In the genomic region with DNA sequence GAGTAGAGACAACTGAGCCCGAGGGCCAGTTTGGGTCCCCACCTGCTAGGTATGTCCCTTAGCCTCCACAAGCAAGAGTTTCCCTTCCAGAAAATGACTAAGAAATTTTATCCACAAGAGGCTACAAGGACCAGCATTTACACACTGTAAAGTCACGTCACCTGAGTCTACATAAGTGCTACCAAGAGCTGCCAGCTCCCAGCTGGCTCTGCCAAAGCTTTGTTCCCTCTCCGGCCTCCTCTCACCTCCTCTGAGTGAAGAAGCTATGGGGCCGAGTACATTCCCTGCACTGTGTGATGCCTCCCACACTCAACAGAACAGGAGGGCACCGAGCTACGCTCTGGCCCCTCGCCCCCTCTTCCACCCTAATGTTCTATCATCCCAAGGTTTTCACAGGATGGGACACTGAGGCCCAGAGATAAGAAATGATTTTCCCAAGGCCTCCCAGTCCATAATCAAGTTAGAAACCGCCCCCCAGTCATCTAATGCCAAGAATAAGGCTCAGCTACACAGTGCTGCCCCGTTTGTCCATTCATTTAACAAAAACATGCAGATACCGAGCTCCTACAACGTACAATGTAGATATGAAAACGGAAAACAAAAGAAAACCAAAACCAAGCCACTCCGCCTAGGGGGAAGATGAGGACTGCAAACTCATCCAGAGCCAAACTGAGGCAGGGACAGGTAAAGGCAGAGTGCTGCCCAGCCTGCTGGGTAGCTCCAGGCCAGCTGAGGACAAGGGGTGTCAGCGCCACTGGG, we compare ENCODE assay signal across 13 mouse cellular contexts. TPM values are rescaled to one million over a fixed set of nuclear protein-coding genes. Genes with fewer than 3 reads are reported as not detected.
A peak's percentile ranks its signal among the peaks of the same experiment; 100 is the strongest.
DNase-seq lines count a peak whose midpoint lies in the region; ATAC-seq and TF ChIP-seq lines count a peak whose summit lies in the region.
"Had no signal": no experiment of that assay in that cellular context is flagged by ENCODE, and none has a peak within 500 bp of the region (broad histone marks: within the 10 kb centered on the region; RNA-seq: fewer than 3 reads in every experiment).

No protein-coding gene starts in this region.

- H3K27ac ChIP-seq in forebrain, embryonic 12.5 days, result peak overlapping the region; percentile 96; the same call in 1 of the 2 replicates
- no peak overlapping the region for H3K27ac ChIP-seq in forebrain, embryonic 16.5 days (ENCODE audit: low read length)
- 0 out of 2 replicates have a peak overlapping the region, but pooled peaks have one; percentile 15 for H3K27ac ChIP-seq in lung, embryonic 15.5 days
- peak overlapping the region; percentile 52 for H3K27ac ChIP-seq in testis, adult 2 months (ENCODE audit: control insufficient read depth, insufficient read depth, low read depth, low read length)

- no peak for TF ChIP-seq POLR2A in testis, adult 2 months (IDR thresholded peaks at IDR 0.05; ENCODE audit: control insufficient read depth, low read depth, low read length)

- WGBS in forebrain, embryonic 12.5 days, result 83% methylated on average over 14 of the region's 14 CpGs
- 81% methylated on average over 14 of the region's 14 CpGs for WGBS in forebrain, embryonic 16.5 days
- 65% methylated on average over 14 of the region's 14 CpGs for WGBS in lung, embryonic 15.5 days

- H3K27me3 ChIP-seq in forebrain, embryonic 12.5 days, result peaks cover 4% of the 10 kb centered on the region; the same call in 1 of the 2 replicates
- no peaks in the 10 kb centered on the region for H3K27me3 ChIP-seq in forebrain, embryonic 16.5 days (replicated peaks; ENCODE audit: control insufficient read depth, insufficient read depth, low read length)
- H3K27me3 ChIP-seq in lung, embryonic 15.5 days, result 0 out of 2 replicates have a peak, but pooled peaks cover 4% of the 10 kb centered on the region
- H3K27me3 ChIP-seq in testis, adult 2 months (ENCODE audit: control insufficient read depth, insufficient read depth, low read length), result no peaks in the 10 kb centered on the region

- H3K4me3 ChIP-seq in forebrain, embryonic 12.5 days (replicated peaks), result no peak overlapping the region
- H3K4me3 ChIP-seq in forebrain, embryonic 16.5 days (replicated peaks; ENCODE audit: low read length), result no peak overlapping the region
- H3K4me3 ChIP-seq in lung, embryonic 15.5 days, result no peak overlapping the region
- H3K4me3 ChIP-seq in testis, adult 2 months (ENCODE audit: control insufficient read depth, low read depth, low read length), result no peak overlapping the region

- TF ChIP-seq CTCF in testis, adult 2 months (IDR thresholded peaks at IDR 0.05; ENCODE audit: control insufficient read depth, insufficient read depth, insufficient replicate concordance, low read depth, low read length), result no peak

- no peak overlapping the region for H3K4me2 ChIP-seq in forebrain, embryonic 12.5 days
- no peak overlapping the region for H3K4me2 ChIP-seq in forebrain, embryonic 16.5 days (ENCODE audit: low read length)
- H3K4me2 ChIP-seq in lung, embryonic 15.5 days, result no peak overlapping the region
- H3K4me2 ChIP-seq: lung, embryonic 14.5 days had no signal

- peaks cover 57% of the 10 kb centered on the region for H3K4me1 ChIP-seq in forebrain, embryonic 12.5 days
- peaks cover 20% of the 10 kb centered on the region for H3K4me1 ChIP-seq in forebrain, embryonic 16.5 days (replicated peaks; ENCODE audit: control insufficient read depth, insufficient read depth, low read length)
- peaks cover 56% of the 10 kb centered on the region for H3K4me1 ChIP-seq in lung, embryonic 15.5 days
- H3K4me1 ChIP-seq in testis, adult 2 months (ENCODE audit: control insufficient read depth, insufficient read depth, low read length), result peaks cover 8% of the 10 kb centered on the region

- no peak for DNase-seq in lung, adult 18-20 months
- no peak for DNase-seq in testis, postnatal 10 days (ENCODE audit: low spot score)
- DNase-seq in Muller cell, postnatal 12 days (ENCODE audit: inconsistent ontology term), result no peak
- DNase-seq in kidney, postnatal 36 days, result no peak
- DNase-seq: adrenal gland, postnatal 14 days; gastrocnemius, postnatal 36 days; kidney, adult 18-20 months; lung, embryonic 14.5 days; thymus, adult 18-20 months had no signal

- no peaks in the 10 kb centered on the region for H3K36me3 ChIP-seq in forebrain, embryonic 12.5 days (replicated peaks)
- no peaks in the 10 kb centered on the region for H3K36me3 ChIP-seq in forebrain, embryonic 16.5 days (ENCODE audit: control insufficient read depth, insufficient read depth)
- H3K36me3 ChIP-seq in lung, embryonic 15.5 days, result no peaks in the 10 kb centered on the region
- no peaks in the 10 kb centered on the region for H3K36me3 ChIP-seq in testis, adult 2 months (ENCODE audit: control insufficient read depth, insufficient read depth, low read length)

- ATAC-seq in forebrain, embryonic 12.5 days (ENCODE audit: low FRiP score), result no peak
- ATAC-seq in forebrain, embryonic 16.5 days, result no peak
- ATAC-seq in lung, embryonic 15.5 days (ENCODE audit: borderline replicate concordance, extremely low read depth, low FRiP score, low TSS enrichment), result no peak

- no peak overlapping the region for H3K9ac ChIP-seq in forebrain, embryonic 12.5 days
- no peak overlapping the region for H3K9ac ChIP-seq in forebrain, embryonic 16.5 days (replicated peaks; ENCODE audit: low read depth, low read length)
- H3K9ac ChIP-seq in lung, embryonic 15.5 days, result no peak overlapping the region
- H3K9ac ChIP-seq: lung, embryonic 14.5 days had no signal

- no peaks in the 10 kb centered on the region for H3K9me3 ChIP-seq in forebrain, embryonic 12.5 days
- H3K9me3 ChIP-seq in forebrain, embryonic 16.5 days (ENCODE audit: control insufficient read depth, low read length), result no peaks in the 10 kb centered on the region
- H3K9me3 ChIP-seq in lung, embryonic 15.5 days, result no peaks in the 10 kb centered on the region

RNA-seq across cellular contexts. Expression of a gene that starts 9.0 kb away (rescaled TPM):
- polyA plus RNA-seq in forebrain, embryonic 12.5 days (2016; fragmentation: Nextera tagmentation; extraction: Ambion mirVana), result 9.8 and 10.1 TPM in 2 replicates
- polyA plus RNA-seq in forebrain, embryonic 16.5 days (2015; fragmentation: Nextera tagmentation; extraction: Ambion mirVana), result 4.7 and 6.2 TPM in 2 replicates
- 6.0 and 7.0 TPM in 2 replicates for polyA plus RNA-seq in lung, embryonic 15.5 days (2015; fragmentation: Nextera tagmentation; extraction: Ambion mirVana)
- polyA plus RNA-seq in testis, adult 2 months (2012; rRNA removed), result 23.6 and 26.2 TPM in 2 replicates

RNA-seq across cellular contexts. Expression of a gene that starts 22.2 kb away (rescaled TPM):
- 7.1 and 7.2 TPM in 2 replicates for polyA plus RNA-seq in forebrain, embryonic 12.5 days (2016; fragmentation: Nextera tagmentation; extraction: Ambion mirVana)
- 7.5 and 9.9 TPM in 2 replicates for polyA plus RNA-seq in forebrain, embryonic 16.5 days (2015; fragmentation: Nextera tagmentation; extraction: Ambion mirVana)
- polyA plus RNA-seq in lung, embryonic 15.5 days (2015; fragmentation: Nextera tagmentation; extraction: Ambion mirVana), result 17.1 and 18.8 TPM in 2 replicates
- polyA plus RNA-seq in testis, adult 2 months (2012; rRNA removed), result 1.9 and 2.2 TPM in 2 replicates

RNA-seq across cellular contexts. Expression of a gene that starts 49.6 kb away (rescaled TPM):
- polyA plus RNA-seq in forebrain, embryonic 12.5 days (2016; fragmentation: Nextera tagmentation; extraction: Ambion mirVana), result 0.34 and 0.53 TPM in 2 replicates
- polyA plus RNA-seq in forebrain, embryonic 16.5 days (2015; fragmentation: Nextera tagmentation; extraction: Ambion mirVana), result 1.8 and 1.9 TPM in 2 replicates
- polyA plus RNA-seq in lung, embryonic 15.5 days (2015; fragmentation: Nextera tagmentation; extraction: Ambion mirVana), result 0.64 and 0.77 TPM in 2 replicates
- polyA plus RNA-seq in testis, adult 2 months (2012; rRNA removed), result 1.1 and 1.3 TPM in 2 replicates

RNA-seq across cellular contexts. Expression of a gene that starts 51.1 kb away (rescaled TPM):
- polyA plus RNA-seq in forebrain, embryonic 12.5 days (2016; fragmentation: Nextera tagmentation; extraction: Ambion mirVana), result 43.6 and 47.4 TPM in 2 replicates
- polyA plus RNA-seq in forebrain, embryonic 16.5 days (2015; fragmentation: Nextera tagmentation; extraction: Ambion mirVana), result 46.1 and 58.1 TPM in 2 replicates
- polyA plus RNA-seq in lung, embryonic 15.5 days (2015; fragmentation: Nextera tagmentation; extraction: Ambion mirVana), result 44.7 and 49.6 TPM in 2 replicates
- polyA plus RNA-seq in testis, adult 2 months (2012; rRNA removed), result 28.1 and 30.2 TPM in 2 replicates
